Mouse (Mus musculus): Measurements from ENCODE around the gene Gm14214. TPM values are rescaled to one million over a fixed set of nuclear protein-coding genes. Genes with fewer than 3 reads are reported as not detected.

Gene Gm14214
- total RNA-seq, 1 experiment from 2014 or later, result not detected

DNA sequence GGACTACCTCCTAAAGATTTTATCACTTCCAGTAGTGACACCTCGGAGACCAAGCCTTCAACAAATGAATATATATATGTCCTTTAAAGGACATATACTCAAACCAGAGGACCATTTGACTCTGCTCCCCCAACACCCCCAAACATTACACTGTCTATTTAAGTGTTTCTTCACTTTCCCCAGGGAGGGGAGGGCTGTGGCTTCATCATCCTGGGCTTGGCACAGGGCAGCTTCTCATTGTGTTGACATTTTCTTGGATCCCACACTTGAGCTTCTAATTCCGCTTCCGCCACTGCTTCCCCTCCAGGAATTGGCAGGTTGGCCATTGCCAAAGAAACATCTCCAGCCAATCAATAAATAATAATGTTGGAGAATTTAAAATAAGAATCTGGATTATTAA is 39.0 kb downstream of the Gm14214 start:
- DNase-seq, result no peak

DNA sequence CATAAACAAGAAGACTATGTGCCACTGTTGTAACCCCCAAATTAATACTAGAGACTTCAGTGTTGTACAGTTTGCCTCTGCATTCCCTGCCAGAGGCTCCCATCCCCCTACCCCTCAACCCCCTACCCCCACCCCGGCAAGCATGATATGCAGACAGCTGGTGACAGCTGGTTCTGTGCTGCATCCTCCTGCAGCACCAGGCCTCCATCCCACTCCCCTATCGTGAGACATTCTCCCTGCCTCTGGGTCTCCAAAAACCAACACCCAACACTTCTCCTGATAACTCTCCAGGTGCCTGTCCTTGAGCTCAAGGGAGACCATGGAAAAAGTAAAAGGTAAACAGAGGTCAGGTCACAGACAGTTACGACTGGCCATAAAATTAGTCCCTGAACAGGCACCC is 40.1 kb downstream of the Gm14214 start:
- no peak for DNase-seq

DNA sequence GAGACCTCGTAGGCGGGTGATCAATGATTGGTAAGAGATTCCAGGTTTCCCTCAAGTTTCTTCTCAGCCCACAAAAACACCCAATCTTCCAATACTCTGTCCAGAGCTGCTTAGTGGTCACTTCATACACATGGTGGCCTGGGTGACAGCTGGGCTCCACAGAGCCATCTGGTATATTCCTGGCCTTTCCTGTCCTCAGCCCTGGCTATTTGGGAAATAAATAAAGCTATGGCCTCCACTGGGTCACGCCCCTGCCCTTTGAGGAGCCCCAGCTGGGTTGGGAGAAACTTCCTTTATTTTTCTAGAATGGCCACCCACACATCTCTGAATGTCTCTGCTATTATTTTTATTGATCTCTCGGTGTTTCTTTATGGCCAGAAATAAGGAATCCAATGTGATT is 46.4 kb downstream of the Gm14214 start:
- no peak for DNase-seq

DNA sequence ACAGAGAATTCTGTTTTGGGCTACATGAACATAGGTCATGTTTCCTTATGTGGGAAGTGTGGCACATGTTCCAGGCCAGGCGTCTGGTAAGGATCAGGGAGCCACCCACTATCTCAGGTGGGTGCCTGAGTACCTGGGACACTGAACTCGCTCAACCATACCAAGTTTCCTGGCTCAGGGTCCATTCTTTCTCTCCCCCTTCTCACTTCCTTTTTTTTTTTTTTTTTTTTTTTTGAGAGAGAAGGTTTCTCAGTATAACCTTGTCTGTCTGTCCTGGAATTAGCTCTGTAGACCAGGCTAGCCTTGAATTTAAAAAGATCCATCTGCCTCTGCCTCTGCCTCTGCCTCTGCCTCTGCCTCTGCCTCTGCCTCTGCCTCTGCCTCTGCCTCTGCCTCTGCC is 49.5 kb downstream of the Gm14214 start:
- DNase-seq, result no peak

Other genes starting within 250 kb of the Gm14214 start
- not detected in 2 replicates for gene 1700003F12Rik, start 222.9 kb downstream of the Gm14214 start, total RNA-seq (2021)
- gene Actl10, start 218.3 kb downstream of the Gm14214 start, total RNA-seq (2021), result 0.21 TPM in 1 of 2 replicates, not detected in the other
- gene Necab3, start 211.1 kb downstream of the Gm14214 start, total RNA-seq (2021), result 2.0 and 2.1 TPM in 2 replicates
- gene E2f1, start 200.1 kb downstream of the Gm14214 start, total RNA-seq (2021), result 11.2 and 13.2 TPM in 2 replicates
- 32.7 and 34.3 TPM in 2 replicates for gene Pxmp4, start 166.3 kb downstream of the Gm14214 start, total RNA-seq (2021)
- gene Zfp341, start 156.7 kb downstream of the Gm14214 start, total RNA-seq (2021), result 3.3 and 3.6 TPM in 2 replicates
- gene 4930519P11Rik, start 156.6 kb downstream of the Gm14214 start, total RNA-seq (2021), result 1.2 TPM in 1 of 2 replicates, not detected in the other
- 221 and 247 TPM in 2 replicates for gene Chmp4b, start 118.3 kb downstream of the Gm14214 start, total RNA-seq (2021)
- gene Raly, start 21.1 kb upstream of the Gm14214 start, total RNA-seq (2021), result 196 and 201 TPM in 2 replicates
- not detected in 2 replicates for gene a, start 21.4 kb upstream of the Gm14214 start, total RNA-seq (2021)
- gene Eif2s2, start 122.9 kb upstream of the Gm14214 start, total RNA-seq (2021), result 107 and 151 TPM in 2 replicates
- gene Gm14226, start 248.2 kb upstream of the Gm14214 start, total RNA-seq (2021), result 13.0 and 13.4 TPM in 2 replicates